Mouse (Mus musculus): ENCODE data around the gene Mpp4. TPM values are rescaled to one million over a fixed set of nuclear protein-coding genes. Genes with fewer than 3 reads are reported as not detected.

Mpp4 gene
- polyA plus RNA-seq, 1 experiment from 2014 or later, result 0.28 TPM

DNA sequence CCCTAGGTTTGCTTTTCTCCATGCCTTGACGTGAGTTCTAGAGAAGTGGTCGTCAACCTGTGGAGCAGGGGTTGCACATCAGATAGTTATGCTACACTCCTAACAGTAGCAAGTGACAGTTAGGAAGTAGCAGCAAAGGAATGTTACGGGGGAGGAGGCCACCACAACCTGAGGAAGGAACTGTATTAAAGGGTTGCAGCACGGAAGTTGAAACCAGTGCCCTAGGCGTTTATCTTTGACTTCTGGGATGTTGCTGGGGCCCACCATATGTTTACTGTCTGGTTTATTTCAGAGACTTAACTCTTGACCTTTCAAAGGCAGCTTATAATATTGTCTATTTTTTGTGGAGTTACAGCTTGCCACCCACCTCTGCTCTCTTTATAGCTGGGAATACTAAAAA is 8.7 kb upstream of the Mpp4 start:
- Histone ChIP-seq H3K27me3 (ENCODE audit: insufficient read depth, low read length) (no peaks in the 10 kb centered on the region), H3K4me2 (ENCODE audit: low read depth, low read length) (no peak overlapping the region), H3K4me3 (ENCODE audit: low read depth, low read length) (no peak overlapping the region), H3K36me3 (replicated peaks; ENCODE audit: insufficient read depth, low read length) (peaks cover 22% of the 10 kb centered on the region), H3K4me1 (ENCODE audit: insufficient read depth) (peaks cover 11% of the 10 kb centered on the region), H3K9me3 (ENCODE audit: low read length) (no peaks in the 10 kb centered on the region), H3K27ac (ENCODE audit: low read depth) (0 out of 2 replicates have a peak overlapping the region, but pooled peaks have one; percentile 29), H3K9ac (replicated peaks) (no peak overlapping the region)
- no peak for TF ChIP-seq CTCF (IDR thresholded peaks at IDR 0.05; ENCODE audit: low read depth)
- TF ChIP-seq EP300 (IDR thresholded peaks at IDR 0.05; ENCODE audit: low read depth), result no peak
- no peak for ATAC-seq
- 19% methylated on average over 5 of the region's 5 CpGs for WGBS (ENCODE audit: insufficient replicate concordance)
- DNase-seq, result no peak

- Histone ChIP-seq H3K4me3 (ENCODE audit: low read depth, low read length) (no peak overlapping the region), H3K36me3 (replicated peaks; ENCODE audit: insufficient read depth, low read length) (peaks cover 28% of the 10 kb centered on the region), H3K9me3 (ENCODE audit: low read length) (no peaks in the 10 kb centered on the region), H3K27ac (ENCODE audit: low read depth) (no peak overlapping the region), H3K27me3 (ENCODE audit: insufficient read depth, low read length) (no peaks in the 10 kb centered on the region), H3K9ac (replicated peaks) (no peak overlapping the region), H3K4me2 (ENCODE audit: low read depth, low read length) (no peak overlapping the region), H3K4me1 (ENCODE audit: insufficient read depth) (peaks cover 11% of the 10 kb centered on the region)
- TF ChIP-seq CTCF (IDR thresholded peaks at IDR 0.05; ENCODE audit: low read depth), result 0 out of 2 replicates have a peak, but pooled peaks have one; percentile 28
- TF ChIP-seq EP300 (IDR thresholded peaks at IDR 0.05; ENCODE audit: low read depth), result no peak
- 60% methylated on average over 8 of the region's 8 CpGs for WGBS (ENCODE audit: insufficient replicate concordance)
- DNase-seq (no peak), ATAC-seq (no peak)
Observed at GRCm38 (mm10) chr1:59170290-59170689, 7.1 kb upstream of the Mpp4 start.

DNA sequence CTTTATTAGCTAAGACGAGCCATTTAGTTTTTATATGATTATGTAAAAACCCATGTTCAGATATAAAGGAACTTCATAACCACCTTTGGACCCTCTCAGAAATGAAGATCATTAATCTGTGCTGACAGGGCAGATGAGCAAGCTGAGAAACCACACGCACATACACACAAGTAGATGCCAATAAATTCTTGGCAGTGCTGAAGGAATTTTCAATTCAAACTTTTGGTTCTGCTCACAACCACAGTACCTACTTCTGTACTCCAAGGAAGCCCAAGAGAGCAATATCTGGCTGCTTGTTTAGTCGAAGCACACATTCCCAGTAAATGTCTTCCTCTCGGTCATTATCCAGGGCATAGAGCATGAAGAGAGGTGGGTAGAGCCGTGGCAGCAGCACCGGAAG is 6.4 kb upstream of the Mpp4 start:
- ATAC-seq, result no peak
- no peak for DNase-seq
- WGBS (ENCODE audit: insufficient replicate concordance), result 73% methylated on average over 6 of the region's 6 CpGs

GRCm38 (mm10) chr1:59168556-59168955 is 5.4 kb upstream of the Mpp4 start:
- no peak overlapping the region for H3K27ac ChIP-seq (ENCODE audit: low read depth)
- H3K27me3 ChIP-seq (ENCODE audit: insufficient read depth, low read length), result no peaks in the 10 kb centered on the region
- 69% methylated on average over 2 of the region's 2 CpGs for WGBS (ENCODE audit: insufficient replicate concordance)
- H3K36me3 ChIP-seq (replicated peaks; ENCODE audit: insufficient read depth, low read length), result peaks cover 32% of the 10 kb centered on the region
- ATAC-seq (no peak), DNase-seq (no peak)
- TF ChIP-seq CTCF (IDR thresholded peaks at IDR 0.05; ENCODE audit: low read depth), result no peak
- TF ChIP-seq EP300 (IDR thresholded peaks at IDR 0.05; ENCODE audit: low read depth), result no peak
- no peak overlapping the region for H3K9ac ChIP-seq (replicated peaks)
- no peak overlapping the region for H3K4me2 ChIP-seq (ENCODE audit: low read depth, low read length)
- peaks cover 11% of the 10 kb centered on the region for H3K4me1 ChIP-seq (ENCODE audit: insufficient read depth)
- no peaks in the 10 kb centered on the region for H3K9me3 ChIP-seq (ENCODE audit: low read length)
- H3K4me3 ChIP-seq (ENCODE audit: low read depth, low read length), result no peak overlapping the region

More for the DNA sequence above, 6.4 kb upstream of the Mpp4 start:
- Histone ChIP-seq H3K4me1 (ENCODE audit: insufficient read depth) (peaks cover 11% of the 10 kb centered on the region), H3K9me3 (ENCODE audit: low read length) (no peaks in the 10 kb centered on the region), H3K4me3 (ENCODE audit: low read depth, low read length) (no peak overlapping the region), H3K27me3 (ENCODE audit: insufficient read depth, low read length) (no peaks in the 10 kb centered on the region), H3K4me2 (ENCODE audit: low read depth, low read length) (no peak overlapping the region), H3K27ac (ENCODE audit: low read depth) (no peak overlapping the region), H3K36me3 (replicated peaks; ENCODE audit: insufficient read depth, low read length) (peaks cover 28% of the 10 kb centered on the region), H3K9ac (replicated peaks) (no peak overlapping the region)
- TF ChIP-seq CTCF (IDR thresholded peaks at IDR 0.05; ENCODE audit: low read depth), result no peak
- TF ChIP-seq EP300 (IDR thresholded peaks at IDR 0.05; ENCODE audit: low read depth), result no peak

DNA sequence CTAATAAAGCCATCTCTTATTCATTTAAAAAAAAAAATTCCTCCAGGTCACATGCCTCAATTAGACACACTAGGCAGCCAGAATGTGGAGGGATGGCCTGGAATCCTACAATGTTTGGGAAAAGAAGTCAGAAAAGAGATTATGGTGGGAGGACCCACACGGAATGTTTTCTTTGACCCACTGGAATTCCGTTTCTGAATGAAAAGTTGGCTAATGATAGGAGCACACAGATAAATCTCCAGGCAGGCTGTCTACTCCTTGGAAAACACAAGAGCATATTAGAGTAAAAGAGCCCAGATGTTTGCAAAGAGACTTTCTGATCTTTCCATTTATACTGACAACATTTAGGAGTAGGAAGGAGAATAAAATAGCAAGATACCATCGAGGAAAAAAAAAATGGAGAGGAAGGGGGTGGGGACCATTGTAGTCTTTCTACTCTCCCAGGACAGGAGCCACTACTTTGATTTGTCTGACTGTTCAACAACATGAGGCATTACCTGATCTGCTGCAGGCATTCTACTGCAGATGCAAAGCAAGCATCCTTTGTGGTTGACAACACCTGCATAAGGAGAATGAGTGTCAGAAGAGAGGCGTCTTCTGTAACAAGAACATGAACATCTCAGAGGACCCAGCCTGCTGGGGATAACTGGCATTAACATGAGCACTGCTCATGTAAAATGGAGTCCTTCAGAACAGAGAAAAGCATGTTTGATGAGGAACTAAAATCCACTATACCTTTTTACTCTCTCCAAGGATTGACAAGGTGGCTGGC is 4.7 kb upstream of the Mpp4 start:
- 66% methylated on average over 4 of the region's 4 CpGs for WGBS (ENCODE audit: insufficient replicate concordance)
- DNase-seq, result no peak
- Histone ChIP-seq H3K36me3 (replicated peaks; ENCODE audit: insufficient read depth, low read length) (peaks cover 36% of the 10 kb centered on the region), H3K27ac (ENCODE audit: low read depth) (no peak overlapping the region), H3K9ac (replicated peaks) (no peak overlapping the region), H3K4me1 (ENCODE audit: insufficient read depth) (peaks cover 11% of the 10 kb centered on the region), H3K4me3 (ENCODE audit: low read depth, low read length) (no peak overlapping the region), H3K4me2 (ENCODE audit: low read depth, low read length) (no peak overlapping the region), H3K27me3 (ENCODE audit: insufficient read depth, low read length) (no peaks in the 10 kb centered on the region), H3K9me3 (ENCODE audit: low read length) (no peaks in the 10 kb centered on the region)
- TF ChIP-seq CTCF (IDR thresholded peaks at IDR 0.05; ENCODE audit: low read depth) (no peak), EP300 (IDR thresholded peaks at IDR 0.05; ENCODE audit: low read depth) (no peak)
- no peak for ATAC-seq

- TF ChIP-seq CTCF (IDR thresholded peaks at IDR 0.05; ENCODE audit: low read depth) (no peak), EP300 (IDR thresholded peaks at IDR 0.05; ENCODE audit: low read depth) (no peak)
- no peak overlapping the region for H3K4me2 ChIP-seq (ENCODE audit: low read depth, low read length)
- H3K36me3 ChIP-seq (replicated peaks; ENCODE audit: insufficient read depth, low read length), result peaks cover 33% of the 10 kb centered on the region
- 83% methylated on average over 9 of the region's 9 CpGs for WGBS (ENCODE audit: insufficient replicate concordance)
- H3K4me3 ChIP-seq (ENCODE audit: low read depth, low read length), result no peak overlapping the region
- H3K27ac ChIP-seq (ENCODE audit: low read depth), result no peak overlapping the region
- H3K27me3 ChIP-seq (ENCODE audit: insufficient read depth, low read length), result no peaks in the 10 kb centered on the region
- H3K9me3 ChIP-seq (ENCODE audit: low read length), result no peaks in the 10 kb centered on the region
- DNase-seq (no peak), ATAC-seq (no peak)
- H3K4me1 ChIP-seq (ENCODE audit: insufficient read depth), result no peaks in the 10 kb centered on the region; the same call in 1 of the 2 replicates
- H3K9ac ChIP-seq (replicated peaks), result no peak overlapping the region
Observed at GRCm38 (mm10) chr1:59166232-59166905, 3.2 kb upstream of the Mpp4 start.
